Mouse (Mus musculus) cortical plate, adult 2 months (tissue): Measurements from ENCODE around the gene Exoc3l4.

Source experiments
- CTCF ChIP-seq: fragments of 200-500 bp; IDR thresholded peaks from 2 replicates; pipeline ENCODE4 v1.5.1; 2011; ENCODE audit warnings: mild to moderate bottlenecking, control low read depth, low read length; ENCODE audit not compliant: insufficient read depth; ENCODE audit errors: extremely low read depth
- POLR2A ChIP-seq: fragments of 200-500 bp; IDR thresholded peaks from 2 replicates; pipeline ENCODE4 v1.6.1; 2011; ENCODE audit warnings: mild to moderate bottlenecking, low read length, control low read depth; ENCODE audit not compliant: insufficient read depth; ENCODE audit errors: extremely low read depth

DNA sequence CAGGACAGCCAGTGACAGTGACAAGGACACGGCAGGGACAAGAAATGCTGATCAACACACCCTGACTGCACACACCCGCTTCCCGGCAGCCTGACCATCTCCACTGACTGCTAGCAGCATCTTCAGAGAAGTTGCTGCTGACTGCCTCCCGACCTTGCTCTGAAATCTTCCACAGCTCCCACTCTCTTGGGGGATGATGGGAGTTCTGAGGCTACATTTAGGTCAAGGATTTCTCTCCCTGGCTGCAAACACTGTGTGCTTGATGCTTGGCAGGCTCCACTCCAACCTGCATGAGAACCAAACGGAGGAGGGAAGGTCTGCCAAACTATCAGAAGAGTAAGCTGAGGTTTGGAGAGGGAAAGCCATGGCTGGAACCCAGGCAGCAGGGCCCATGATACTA is 19.8 kb upstream of the Exoc3l4 start:
- TF ChIP-seq CTCF: no peak
- no peak for TF ChIP-seq POLR2A
